Mouse (Mus musculus) MEL (cell line): ENCODE measurements around the gene Tpp1. TPM values are rescaled to one million over a fixed set of nuclear protein-coding genes. Genes with fewer than 3 reads are reported as not detected.

ENCODE experiments used
- DNase-seq: peaks from one replicate; pipeline ENCODE4 v3.0.0; 2011; ENCODE audit warnings: low read depth, low spot score
- H3K27ac ChIP-seq: 2 replicates; pipeline ENCODE4 v1.5.1; 2012; ENCODE audit warnings: low read depth, mild to moderate bottlenecking, control low read depth, low read length, moderate library complexity; ENCODE audit not compliant: control insufficient read depth
- H3K27me3 ChIP-seq, 2 experiments: fragments of 150-350 bp in 1 of 2; sonication (generic) in 1 of 2; 2 replicates each; pipeline ENCODE4 v1.6.1; 2012; ENCODE audit warnings: low read length in 2 of 2, mild to moderate bottlenecking in 2 of 2, improper control_type of control experiment in 1 of 2, moderate library complexity in 1 of 2; ENCODE audit not compliant: insufficient read depth in 2 of 2, control insufficient read depth in 1 of 2
- H3K36me3 ChIP-seq, 2 experiments: 2 replicates each; pipeline ENCODE4 v1.6.1; 2012 to 2014; ENCODE audit warnings: low read length in 2 of 2, improper control_type of control experiment in 1 of 2, inconsistent platforms in 1 of 2, mild to moderate bottlenecking in 1 of 2; ENCODE audit not compliant: insufficient read depth in 2 of 2, control insufficient read depth in 1 of 2
- H3K4me1 ChIP-seq, 2 experiments: fragments of 150-350 bp in 1 of 2; sonication (generic) in 1 of 2; 2 replicates each; pipeline ENCODE4 v1.6.1; 2012; ENCODE audit warnings: low read length in 2 of 2, improper control_type of control experiment in 1 of 2, mild to moderate bottlenecking in 1 of 2; ENCODE audit not compliant: insufficient read depth in 2 of 2, control insufficient read depth in 1 of 2
- H3K4me3 ChIP-seq, 2 experiments: fragments of 150-350 bp in 1 of 2; sonication (generic) in 1 of 2; 2 replicates each; pipeline ENCODE4 v1.5.1; 2012; ENCODE audit warnings: low read depth in 2 of 2, low read length in 2 of 2, mild to moderate bottlenecking in 2 of 2, moderate library complexity in 2 of 2, control low read depth in 1 of 2, improper control_type of control experiment in 1 of 2; ENCODE audit not compliant: control insufficient read depth in 1 of 2, insufficient read depth in 1 of 2
- H3K79me2 ChIP-seq: 2 replicates; pipeline ENCODE4 v1.6.1; 2012; ENCODE audit warnings: mild to moderate bottlenecking, low read length, moderate library complexity; ENCODE audit not compliant: control insufficient read depth, poor library complexity, insufficient read depth
- H3K9ac ChIP-seq: 2 replicates; pipeline ENCODE4 v1.6.1; 2012; ENCODE audit warnings: low read depth, mild to moderate bottlenecking, control low read depth, low read length, moderate library complexity; ENCODE audit not compliant: control insufficient read depth, poor library complexity, severe bottlenecking
- H3K9me3 ChIP-seq: fragments of 150-350 bp; sonication (generic); replicated peaks from 2 replicates; pipeline ENCODE4 v1.6.1; 2012; ENCODE audit warnings: mild to moderate bottlenecking, low read length, improper control_type of control experiment, moderate library complexity; ENCODE audit not compliant: insufficient read depth
- CHD1 ChIP-seq: IDR thresholded peaks from 2 replicates; pipeline ENCODE4 v1.6.1; 2012; ENCODE audit warnings: low read depth, mild to moderate bottlenecking, inconsistent platforms, low read length, improper control_type of control experiment
- CHD2 ChIP-seq: IDR thresholded peaks from 2 replicates; pipeline ENCODE4 v1.6.1; 2011; ENCODE audit warnings: low read length, improper control_type of control experiment
- E2F4 ChIP-seq: IDR thresholded peaks from 2 replicates; pipeline ENCODE4 v1.6.1; 2011; ENCODE audit warnings: low read depth, low read length, improper control_type of control experiment, borderline replicate concordance
- KAT2A ChIP-seq: conservative IDR thresholded peaks from 2 replicates; pipeline ENCODE4 v1.6.1; 2012; ENCODE audit warnings: low read depth, low read length, improper control_type of control experiment, inconsistent platforms
- MAFK ChIP-seq: IDR thresholded peaks from 2 replicates; pipeline ENCODE4 v1.6.1; 2011; ENCODE audit warnings: low read depth, mild to moderate bottlenecking, low read length, improper control_type of control experiment, borderline replicate concordance
- MAZ ChIP-seq: IDR thresholded peaks from 2 replicates; pipeline ENCODE4 v1.6.1; 2012; ENCODE audit warnings: low read depth, mild to moderate bottlenecking, inconsistent platforms, low read length, improper control_type of control experiment
- MEF2A ChIP-seq: IDR thresholded peaks from 2 replicates; pipeline ENCODE4 v1.6.1; 2014; ENCODE audit warnings: low read depth, mild to moderate bottlenecking, inconsistent platforms, low read length, improper control_type of control experiment; ENCODE audit not compliant: poor library complexity, insufficient replicate concordance, severe bottlenecking; ENCODE audit errors: extremely low read depth
- MYC ChIP-seq: IDR thresholded peaks from 2 replicates; pipeline ENCODE4 v1.6.1; 2011; ENCODE audit warnings: low read depth, mild to moderate bottlenecking, low read length, improper control_type of control experiment, moderate library complexity
- NRF1 ChIP-seq: IDR thresholded peaks from 2 replicates; pipeline ENCODE4 v1.6.1; 2014; ENCODE audit warnings: low read depth, mild to moderate bottlenecking, inconsistent platforms, low read length, improper control_type of control experiment, moderate library complexity; ENCODE audit not compliant: poor library complexity, insufficient read depth, severe bottlenecking
- POLR2A ChIP-seq, 2 experiments: IDR thresholded peaks; 2 replicates each; pipeline ENCODE4 v1.6.1; 2011 to 2012; ENCODE audit warnings: low read length in 2 of 2, mild to moderate bottlenecking in 2 of 2, control low read depth in 1 of 2, improper control_type of control experiment in 1 of 2, low read depth in 1 of 2, moderate library complexity in 1 of 2; ENCODE audit not compliant: control insufficient read depth in 1 of 2, insufficient read depth in 1 of 2, poor library complexity in 1 of 2
- POLR2AphosphoS2 ChIP-seq: IDR thresholded peaks from 2 replicates; pipeline ENCODE4 v1.6.1; 2011; ENCODE audit warnings: low read length, improper control_type of control experiment
- POLR2AphosphoS5 ChIP-seq: IDR thresholded peaks from 2 replicates; pipeline ENCODE4 v1.6.1; 2012; ENCODE audit warnings: low read depth, borderline replicate concordance, mild to moderate bottlenecking, inconsistent platforms, low read length, moderate library complexity, mixed read lengths
- RAD21 ChIP-seq: IDR thresholded peaks from 2 replicates; pipeline ENCODE4 v1.6.1; 2011; ENCODE audit warnings: mild to moderate bottlenecking, low read depth, low read length, improper control_type of control experiment
- SMC3 ChIP-seq: IDR thresholded peaks from 2 replicates; pipeline ENCODE4 v1.6.1; 2011; ENCODE audit warnings: low read depth, low read length, improper control_type of control experiment
- TAL1 ChIP-seq: IDR thresholded peaks from 2 replicates; pipeline ENCODE4 v1.6.1; 2012; ENCODE audit warnings: mild to moderate bottlenecking, inconsistent platforms, low read length, moderate library complexity, mixed read lengths
- TBP ChIP-seq: IDR thresholded peaks from 2 replicates; pipeline ENCODE4 v1.8.0; 2011; ENCODE audit warnings: low read depth, low read length, improper control_type of control experiment
- TCF12 ChIP-seq: IDR thresholded peaks from 2 replicates; pipeline ENCODE4 v1.6.1; 2014; ENCODE audit warnings: low read depth, mild to moderate bottlenecking, inconsistent platforms, low read length, improper control_type of control experiment, moderate library complexity
- UBTF ChIP-seq: IDR thresholded peaks from 2 replicates; pipeline ENCODE4 v1.6.1; 2012; ENCODE audit warnings: low read depth, mild to moderate bottlenecking, inconsistent platforms, low read length, improper control_type of control experiment, moderate library complexity, borderline replicate concordance; ENCODE audit not compliant: insufficient read depth
- USF2 ChIP-seq, 2 experiments: IDR thresholded peaks; 2 replicates each; pipeline ENCODE4 v1.6.1; 2011 to 2012; ENCODE audit warnings: improper control_type of control experiment in 2 of 2, low read length in 2 of 2, borderline replicate concordance in 1 of 2, inconsistent platforms in 1 of 2, low read depth in 1 of 2, mild to moderate bottlenecking in 1 of 2; ENCODE audit not compliant: insufficient read depth in 1 of 2
- ZC3H11A ChIP-seq: IDR thresholded peaks from 2 replicates; pipeline ENCODE4 v1.6.1; 2012; ENCODE audit warnings: low read depth, mild to moderate bottlenecking, inconsistent platforms, low read length, improper control_type of control experiment
- polyA plus RNA-seq, 2 experiments: library from polyadenylated mRNA; stranded (reverse) in 1 of 2; unstranded in 1 of 2; fragments of >175 nt in 1 of 2; fragments of >200 nt in 1 of 2; gene quantifications; 2 replicates each; pipeline versions ENCODE4 v1.2.1 to v1.2.4; 2012; ENCODE audit warnings: low replicate concordance in 2 of 2, low read depth in 1 of 2; ENCODE audit not compliant: insufficient read length in 2 of 2, insufficient read depth in 1 of 2, missing spikeins in 1 of 2
- total RNA-seq: library from RNA; depleted of rRNA; stranded (reverse); fragments of 300-350 nt; gene quantifications from 2 replicates; pipeline ENCODE4 v1.2.3, GENCODE M21; 2012; rRNA removed

Tpp1 gene
- total and polyA plus RNA-seq, 3 experiments = 17.5 to 45.4 TPM; not detected in 1

DNA sequence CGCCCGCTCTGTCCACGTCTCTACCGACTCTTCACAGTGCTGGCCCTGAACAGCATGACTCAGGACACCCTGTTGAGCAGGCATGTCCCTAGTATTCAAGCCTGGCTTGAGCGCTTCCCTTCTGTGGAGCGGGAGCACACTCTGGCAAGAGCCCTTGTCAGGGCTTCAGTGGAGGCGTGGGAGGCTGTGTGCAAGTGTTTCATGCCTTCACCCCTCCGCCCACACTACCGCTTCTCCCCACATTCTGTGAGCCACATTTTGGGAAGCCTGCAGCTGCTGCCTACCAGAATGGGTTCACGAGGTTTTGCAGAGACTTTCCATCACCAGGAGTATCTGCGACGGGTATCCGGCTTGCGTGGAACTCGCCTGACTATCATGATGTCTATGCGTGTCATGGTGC lies 48.9 kb downstream of the Tpp1 start:
- no peak overlapping the region for H3K27ac ChIP-seq
- H3K79me2 ChIP-seq = no peaks in the 10 kb centered on the region
- DNase-seq = no peak
- TF ChIP-seq MYC (no peak), MAZ (no peak), MEF2A (no peak), TAL1 (no peak), E2F4 (no peak), USF2 (IDR thresholded peaks at IDR 0.05; ENCODE audit: borderline replicate concordance in 1 of 2, insufficient read depth in 1 of 2, low read depth in 1 of 2, low read length in 2 of 2) (no peak), POLR2AphosphoS5 (no peak), TCF12 (no peak), CHD1 (no peak), UBTF (no peak), SMC3 (no peak), POLR2AphosphoS2 (no peak), NRF1 (no peak), CHD2 (no peak), POLR2A (IDR thresholded peaks at IDR 0.05; ENCODE audit: control insufficient read depth in 1 of 2, insufficient read depth in 1 of 2, low read depth in 1 of 2, low read length in 2 of 2, poor library complexity in 1 of 2) (no peak), RAD21 (no peak), KAT2A (no peak), TBP (no peak), MAFK (no peak), ZC3H11A (no peak)
- TF ChIP-seq, all 39 proteins: peak for 0
- H3K36me3 ChIP-seq = no peaks in the 10 kb centered on the region
- no peak overlapping the region for H3K4me3 ChIP-seq
- H3K9me3 ChIP-seq = no peaks in the 10 kb centered on the region
- no peaks in the 10 kb centered on the region for H3K27me3 ChIP-seq
- peaks cover 0 to under 1% of the 10 kb centered on the region in 2 experiments; a peak in 1 of 4 replicates for H3K4me1 ChIP-seq
- H3K9ac ChIP-seq = no peak overlapping the region

Other genes starting within 250 kb of the Tpp1 start
- gene Smpd1, start 197.9 kb downstream of the Tpp1 start, total RNA-seq = 17.9 and 22.2 TPM in 2 replicates
- 10 to 100 TPM; 32.3 to 98.7 TPM for gene Smpd1, start 197.9 kb downstream of the Tpp1 start, polyA plus RNA-seq
- not detected in 2 replicates for gene Apbb1, start 170.6 kb downstream of the Tpp1 start, total RNA-seq
- under 1 TPM in 1 of 2 experiments, not detected in 1; 0.13 TPM for gene Apbb1, start 170.6 kb downstream of the Tpp1 start, polyA plus RNA-seq
- gene Hpx, start 152.1 kb downstream of the Tpp1 start, total RNA-seq = not detected in 2 replicates
- under 1 TPM in 1 of 2 experiments, not detected in 1; 0.14 TPM for gene Hpx, start 152.1 kb downstream of the Tpp1 start, polyA plus RNA-seq
- gene Trim3, start 118.7 kb downstream of the Tpp1 start, total RNA-seq = 7.0 and 7.5 TPM in 2 replicates
- 10 to 100 TPM in 1 of 2 experiments, not detected in 1; 15.4 TPM for gene Trim3, start 118.7 kb downstream of the Tpp1 start, polyA plus RNA-seq
- gene Timm10b, start 112.2 kb downstream of the Tpp1 start, total RNA-seq = 103 and 107 TPM in 2 replicates
- 100 to 1,000 TPM in 1 of 2 experiments, not detected in 1; 135 TPM for gene Timm10b, start 112.2 kb downstream of the Tpp1 start, polyA plus RNA-seq
- gene Arfip2, start 111.8 kb downstream of the Tpp1 start, total RNA-seq = 75.6 and 78.4 TPM in 2 replicates
- gene Arfip2, start 111.8 kb downstream of the Tpp1 start, polyA plus RNA-seq = 100 to 1,000 TPM in 1 of 2 experiments, not detected in 1; 108 TPM
- 59.1 and 67.2 TPM in 2 replicates for gene Gm45799, start 111.7 kb downstream of the Tpp1 start, total RNA-seq
- gene Gm45799, start 111.7 kb downstream of the Tpp1 start, polyA plus RNA-seq = 100 to 1,000 TPM in 1 of 2 experiments, not detected in 1; 109 TPM
- 1.5 and 1.7 TPM in 2 replicates for gene Dnhd1, start 101.4 kb downstream of the Tpp1 start, total RNA-seq
- gene Dnhd1, start 101.4 kb downstream of the Tpp1 start, polyA plus RNA-seq = 1 to 10 TPM in 1 of 2 experiments, not detected in 1; 2.6 TPM
- 48.3 and 49.6 TPM in 2 replicates for gene Ilk, start 15.6 kb downstream of the Tpp1 start, total RNA-seq
- 10 to 100 TPM in 1 of 2 experiments, not detected in 1; 76.9 TPM for gene Ilk, start 15.6 kb downstream of the Tpp1 start, polyA plus RNA-seq
- gene Rrp8, start 14.8 kb downstream of the Tpp1 start, total RNA-seq = 43.7 and 54.2 TPM in 2 replicates
- 10 to 100 TPM in 1 of 2 experiments, not detected in 1; 66.9 TPM for gene Rrp8, start 14.8 kb downstream of the Tpp1 start, polyA plus RNA-seq
- 233 and 253 TPM in 2 replicates for gene Taf10, start 7.9 kb downstream of the Tpp1 start, total RNA-seq
- gene Taf10, start 7.9 kb downstream of the Tpp1 start, polyA plus RNA-seq = 100 to 1,000 TPM in 1 of 2 experiments, not detected in 1; 350 TPM
- gene Dchs1, start 35.4 kb upstream of the Tpp1 start, total RNA-seq = 0.03 and 0.08 TPM in 2 replicates
- gene Dchs1, start 35.4 kb upstream of the Tpp1 start, polyA plus RNA-seq = under 1 TPM in 1 of 2 experiments, not detected in 1; 0.11 TPM
- 198 and 230 TPM in 2 replicates for gene Mrpl17, start 58.9 kb upstream of the Tpp1 start, total RNA-seq
- gene Mrpl17, start 58.9 kb upstream of the Tpp1 start, polyA plus RNA-seq = 100 to 1,000 TPM in 1 of 2 experiments, not detected in 1; 196 TPM
- gene Gm4070, start 201.7 kb upstream of the Tpp1 start, total RNA-seq = not detected in 2 replicates
- gene Gm4070, start 201.7 kb upstream of the Tpp1 start, polyA plus RNA-seq = not detected